Comparison of ENCODE assay signal across 31 mouse cellular contexts in genomic region chr5:121890925-121891324, GRCm38 (mm10). TPM values are rescaled to one million over a fixed set of nuclear protein-coding genes. Genes with fewer than 3 reads are reported as not detected.
A peak's percentile ranks its signal among the peaks of the same experiment; 100 is the strongest.
DNase-seq lines count a peak whose midpoint lies in the region; ATAC-seq and TF ChIP-seq lines count a peak whose summit lies in the region.
"Had no signal": no experiment of that assay in that cellular context is flagged by ENCODE, and none has a peak within 500 bp of the region (broad histone marks: within the 10 kb centered on the region; RNA-seq: fewer than 3 reads in every experiment).

No protein-coding gene starts in this region.

- no peak overlapping the region for H3K4me2 ChIP-seq in hindbrain, embryonic 14.5 days (replicated peaks)
- no peak overlapping the region for H3K4me2 ChIP-seq in midbrain, embryonic 11.5 days
- H3K4me2 ChIP-seq in midbrain, postnatal 0 days (ENCODE audit: low read depth, low read length, poor library complexity, severe bottlenecking): no peak overlapping the region
- H3K4me2 ChIP-seq: embryonic facial prominence, embryonic 13.5 days; forebrain, embryonic 12.5 days; heart, embryonic 13.5 days; hindbrain, embryonic 12.5 days; intestine, embryonic 15.5 days had no signal

- TF ChIP-seq CTCF in midbrain, postnatal 0 days (IDR thresholded peaks at IDR 0.05): no peak

- ATAC-seq in hindbrain, embryonic 14.5 days (ENCODE audit: low FRiP score): no peak
- ATAC-seq in midbrain, embryonic 11.5 days (ENCODE audit: low FRiP score): no peak
- ATAC-seq in midbrain, postnatal 0 days (ENCODE audit: low FRiP score): no peak
- ATAC-seq: forebrain, embryonic 16.5 days; intestine, embryonic 15.5 days had no signal

- H3K4me3 ChIP-seq in hindbrain, embryonic 10.5 days: no peak overlapping the region
- no peak overlapping the region for H3K4me3 ChIP-seq in hindbrain, embryonic 14.5 days (replicated peaks; ENCODE audit: low read length)
- no peak overlapping the region for H3K4me3 ChIP-seq in midbrain, embryonic 11.5 days (ENCODE audit: low read depth, low read length)
- no peak overlapping the region for H3K4me3 ChIP-seq in midbrain, postnatal 0 days (ENCODE audit: low read depth, low read length)
- H3K4me3 ChIP-seq in limb, embryonic 10.5 days: no peak overlapping the region
- H3K4me3 ChIP-seq: embryonic facial prominence, embryonic 10.5 days; embryonic facial prominence, embryonic 13.5 days; erythroblast, embryonic 14.5 days; forebrain, embryonic 12.5 days; gastrocnemius, adult 2 months; heart, embryonic 10.5 days; heart, embryonic 13.5 days; hindbrain, embryonic 12.5 days; intestine, embryonic 15.5 days had no signal

- 0 out of 2 replicates have a peak overlapping the region, but pooled peaks have one; percentile 8 for H3K27ac ChIP-seq in hindbrain, embryonic 10.5 days
- no peak overlapping the region for H3K27ac ChIP-seq in hindbrain, embryonic 14.5 days
- no peak overlapping the region for H3K27ac ChIP-seq in midbrain, embryonic 11.5 days (ENCODE audit: low read depth, low read length)
- no peak overlapping the region for H3K27ac ChIP-seq in midbrain, postnatal 0 days (ENCODE audit: low read depth, low read length)
- peak overlapping the region; percentile 26; the same call in 1 of the 2 replicates for H3K27ac ChIP-seq in limb, embryonic 10.5 days
- H3K27ac ChIP-seq: embryonic facial prominence, embryonic 10.5 days; embryonic facial prominence, embryonic 13.5 days; gastrocnemius, adult 2 months; heart, embryonic 10.5 days; heart, embryonic 13.5 days; intestine, embryonic 15.5 days had no signal

- no peak overlapping the region for H3K9ac ChIP-seq in hindbrain, embryonic 14.5 days
- no peak overlapping the region for H3K9ac ChIP-seq in midbrain, embryonic 11.5 days (ENCODE audit: low read length)
- no peak overlapping the region for H3K9ac ChIP-seq in midbrain, postnatal 0 days (replicated peaks; ENCODE audit: low read length, poor library complexity, severe bottlenecking)
- H3K9ac ChIP-seq: embryonic facial prominence, embryonic 13.5 days; forebrain, embryonic 12.5 days; heart, embryonic 13.5 days; hindbrain, embryonic 12.5 days; intestine, embryonic 15.5 days had no signal

- H3K4me1 ChIP-seq in hindbrain, embryonic 10.5 days (replicated peaks): peaks cover 35% of the 10 kb centered on the region
- peaks cover 12% of the 10 kb centered on the region for H3K4me1 ChIP-seq in hindbrain, embryonic 14.5 days (replicated peaks; ENCODE audit: control insufficient read depth, insufficient read depth, low read length)
- no peaks in the 10 kb centered on the region for H3K4me1 ChIP-seq in midbrain, embryonic 11.5 days (ENCODE audit: control insufficient read depth, insufficient read depth, low read length)
- no peaks in the 10 kb centered on the region for H3K4me1 ChIP-seq in midbrain, postnatal 0 days (ENCODE audit: insufficient read depth, low read length)
- peaks cover 42% of the 10 kb centered on the region for H3K4me1 ChIP-seq in limb, embryonic 10.5 days

- peaks cover 15% of the 10 kb centered on the region for H3K9me3 ChIP-seq in hindbrain, embryonic 10.5 days
- no peaks in the 10 kb centered on the region for H3K9me3 ChIP-seq in hindbrain, embryonic 14.5 days (ENCODE audit: control insufficient read depth, low read length)
- no peaks in the 10 kb centered on the region for H3K9me3 ChIP-seq in midbrain, embryonic 11.5 days (ENCODE audit: control insufficient read depth, low read length)
- H3K9me3 ChIP-seq in midbrain, postnatal 0 days (ENCODE audit: low read length): no peaks in the 10 kb centered on the region
- H3K9me3 ChIP-seq in limb, embryonic 10.5 days (replicated peaks): no peaks in the 10 kb centered on the region
- H3K9me3 ChIP-seq: embryonic facial prominence, embryonic 13.5 days; heart, embryonic 13.5 days; intestine, embryonic 15.5 days had no signal

- DNase-seq in hindbrain, embryonic 10.5 days (ENCODE audit: low spot score): no peak
- DNase-seq in hindbrain, embryonic 14.5 days (ENCODE audit: low spot score): no peak
- peak; percentile 62 for DNase-seq in midbrain, embryonic 11.5 days (ENCODE audit: low spot score, missing footprints)
- no peak for DNase-seq in midbrain, postnatal 0 days (ENCODE audit: low spot score)
- peak; percentile 47 for DNase-seq in ES-CJ7 (ENCODE audit: low read depth, low spot score)
- no peak for DNase-seq in limb, embryonic 10.5 days (ENCODE audit: low spot score)
- DNase-seq in kidney, adult 9 months: no peak
- DNase-seq in heart, adult 11 months: no peak
- DNase-seq: adrenal gland, adult 2 months; adrenal gland, postnatal 14 days; B cell, adult 2 months; cerebellum, adult 11 months; cerebellum, adult 2 months; cerebellum, postnatal 10 days; cerebellum, postnatal 36 days; embryo, embryonic 11 days; gastrocnemius, adult 2 months; gastrocnemius, postnatal 14 days; heart, adult 18-20 months; heart, postnatal 14 days; heart, postnatal 4 days; kidney, adult 11 months had no signal

- H3K36me3 ChIP-seq in hindbrain, embryonic 10.5 days: peaks cover 18% of the 10 kb centered on the region
- H3K36me3 ChIP-seq in hindbrain, embryonic 14.5 days (replicated peaks; ENCODE audit: control insufficient read depth, insufficient read depth): no peaks in the 10 kb centered on the region
- H3K36me3 ChIP-seq in midbrain, embryonic 11.5 days (ENCODE audit: control insufficient read depth, insufficient read depth, low read length): 0 out of 2 replicates have a peak, but pooled peaks cover under 1% of the 10 kb centered on the region
- peaks cover 5% of the 10 kb centered on the region; the same call in 1 of the 2 replicates for H3K36me3 ChIP-seq in midbrain, postnatal 0 days (ENCODE audit: insufficient read depth, low read length)
- H3K36me3 ChIP-seq in limb, embryonic 10.5 days: peaks cover under 1% of the 10 kb centered on the region; the same call in 1 of the 2 replicates
- H3K36me3 ChIP-seq: embryonic facial prominence, embryonic 13.5 days; intestine, embryonic 15.5 days had no signal

- WGBS in hindbrain, embryonic 10.5 days: 92% methylated on average over 7 of the region's 7 CpGs
- whole genome bisulfite sequencing in hindbrain, embryonic 14.5 days: 94% methylated on average over 7 of the region's 7 CpGs
- 95% methylated on average over 7 of the region's 7 CpGs for WGBS in midbrain, embryonic 11.5 days
- 95% methylated on average over 7 of the region's 7 CpGs for WGBS in midbrain, postnatal 0 days
- 95% methylated on average over 7 of the region's 7 CpGs for WGBS in limb, embryonic 10.5 days

- H3K27me3 ChIP-seq in hindbrain, embryonic 10.5 days (ENCODE audit: insufficient read depth, poor library complexity, severe bottlenecking): peaks cover 16% of the 10 kb centered on the region
- H3K27me3 ChIP-seq in hindbrain, embryonic 14.5 days (ENCODE audit: control insufficient read depth, insufficient read depth, low read length): no peaks in the 10 kb centered on the region
- no peaks in the 10 kb centered on the region for H3K27me3 ChIP-seq in midbrain, embryonic 11.5 days (ENCODE audit: control insufficient read depth, insufficient read depth, low read length)
- H3K27me3 ChIP-seq in midbrain, postnatal 0 days (ENCODE audit: insufficient read depth, low read length): no peaks in the 10 kb centered on the region
- H3K27me3 ChIP-seq in limb, embryonic 10.5 days (ENCODE audit: low read depth, poor library complexity, severe bottlenecking): peaks cover 20% of the 10 kb centered on the region; the same call in 1 of the 2 replicates
- H3K27me3 ChIP-seq: embryonic facial prominence, embryonic 13.5 days; hindbrain, embryonic 12.5 days; intestine, embryonic 15.5 days had no signal

RNA-seq across cellular contexts. Expression of gene Pheta1, which starts 42.1 kb away (rescaled TPM):
- 44.8 and 54.5 TPM in 2 replicates for polyA plus RNA-seq in hindbrain, embryonic 10.5 days (2016; fragmentation: Nextera tagmentation; extraction: Ambion mirVana)
- polyA plus RNA-seq in hindbrain, embryonic 14.5 days (2014; fragmentation: Nextera tagmentation; extraction: Ambion mirVana): 28.7 and 32.3 TPM in 2 replicates
- polyA plus RNA-seq in midbrain, embryonic 11.5 days (2014; fragmentation: Nextera tagmentation; extraction: Ambion mirVana): 25.9 and 27.9 TPM in 2 replicates
- 46.1 and 49.7 TPM in 2 replicates for total RNA-seq in midbrain, postnatal 0 days (2014; rRNA removed)
- 29.8 and 33.1 TPM in 2 replicates for polyA plus RNA-seq in midbrain, postnatal 0 days (2015; fragmentation: Nextera tagmentation; extraction: Ambion mirVana)
- 60.2 and 67.0 TPM in 2 replicates for polyA plus RNA-seq in limb, embryonic 10.5 days (2016; fragmentation: Nextera tagmentation; extraction: Ambion mirVana)

RNA-seq across cellular contexts. Expression of gene Sh2b3, which starts 53.5 kb away (rescaled TPM):
- polyA plus RNA-seq in hindbrain, embryonic 10.5 days (2016; fragmentation: Nextera tagmentation; extraction: Ambion mirVana): 9.3 and 11.1 TPM in 2 replicates
- polyA plus RNA-seq in hindbrain, embryonic 14.5 days (2014; fragmentation: Nextera tagmentation; extraction: Ambion mirVana): 8.8 and 9.1 TPM in 2 replicates
- 5.8 and 9.4 TPM in 2 replicates for polyA plus RNA-seq in midbrain, embryonic 11.5 days (2014; fragmentation: Nextera tagmentation; extraction: Ambion mirVana)
- total RNA-seq in midbrain, postnatal 0 days (2014; rRNA removed): 21.5 and 23.8 TPM in 2 replicates
- 5.9 and 6.4 TPM in 2 replicates for polyA plus RNA-seq in midbrain, postnatal 0 days (2015; fragmentation: Nextera tagmentation; extraction: Ambion mirVana)
- polyA plus RNA-seq in limb, embryonic 10.5 days (2016; fragmentation: Nextera tagmentation; extraction: Ambion mirVana): 10.9 and 11.2 TPM in 2 replicates

Comparison
In these comparisons a context has a peak if more than half of its experiments do, and no peak if none do; other contexts are left out.
1. DNase-seq: peak in midbrain, embryonic 11.5 days (single experiment) and ES-CJ7 (single experiment); none in hindbrain, embryonic 10.5 days (single experiment), hindbrain, embryonic 14.5 days (single experiment), midbrain, postnatal 0 days (single experiment), limb, embryonic 10.5 days (single experiment), kidney, adult 9 months (single experiment) and heart, adult 11 months (single experiment).
2. H3K27ac ChIP-seq: peak in hindbrain, embryonic 10.5 days (single experiment) and limb, embryonic 10.5 days (single experiment); none in hindbrain, embryonic 14.5 days (single experiment), midbrain, embryonic 11.5 days (single experiment) and midbrain, postnatal 0 days (single experiment).